ENCODE assay signal across 8 mouse cellular contexts in the genomic region with DNA sequence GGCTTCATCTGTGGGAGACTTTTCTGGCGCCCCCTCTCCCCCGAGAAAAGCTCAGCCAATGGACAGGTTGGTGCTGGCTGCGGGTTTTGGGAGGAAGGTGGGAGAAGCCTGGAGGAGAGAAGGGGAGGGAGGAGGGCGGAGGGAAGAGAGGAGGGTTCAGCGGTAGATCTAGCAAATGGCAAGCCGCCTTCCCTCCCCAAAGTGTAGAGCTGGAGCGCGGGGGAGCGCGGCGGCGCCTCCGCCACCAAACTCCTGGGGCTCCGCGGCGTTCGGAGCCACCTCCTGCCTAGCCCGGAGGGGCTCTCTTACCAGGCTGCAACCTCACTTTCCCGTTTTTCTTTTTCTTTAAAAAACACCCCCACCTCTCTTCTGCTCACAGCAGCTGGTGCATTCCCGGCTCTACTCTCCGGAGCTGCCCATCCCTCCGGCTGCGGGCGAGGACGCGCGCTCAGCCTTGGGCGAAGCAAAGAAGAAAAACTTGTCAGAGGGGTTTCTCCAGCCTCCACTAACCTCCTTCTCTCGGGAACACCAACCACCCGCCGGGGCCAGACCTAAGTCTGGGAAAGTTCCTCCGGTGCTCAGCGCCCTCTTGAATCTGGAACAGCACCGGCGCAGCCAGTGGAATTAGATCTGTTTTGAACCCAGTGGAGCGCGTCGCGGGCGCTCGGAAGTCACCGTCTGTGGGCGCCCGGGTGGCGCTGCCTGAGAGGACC. TPM values are rescaled to one million over a fixed set of nuclear protein-coding genes. Genes with fewer than 3 reads are reported as not detected.
A peak's percentile ranks its signal among the peaks of the same experiment; 100 is the strongest.
DNase-seq lines count a peak whose midpoint lies in the region; ATAC-seq and TF ChIP-seq lines count a peak whose summit lies in the region.

A gene (plus strand): TSS at position 199 of the 713 bp plus-strand sequence.

- DNase-seq in 3134 (ENCODE audit: extremely low read depth, insufficient read length, low spot score), result peak; percentile 2
- peak; percentile 77 for DNase-seq in brain, embryonic 18.5 days (ENCODE audit: low read depth, low spot score)
- peak; percentile 51 for DNase-seq in heart, postnatal 0 days (ENCODE audit: low spot score)
- DNase-seq in kidney, postnatal 25 days, result peak; percentile 81 to 88
- DNase-seq in naive thymus-derived CD4-positive, alpha-beta T cell, adult 2 months (ENCODE audit: low read depth), result peak; percentile 35

- no peaks in the 10 kb centered on the region; the same call in 1 of the 2 replicates for H3K27me3 ChIP-seq in forebrain, embryonic 15.5 days
- no peaks in the 10 kb centered on the region for H3K27me3 ChIP-seq in heart, postnatal 0 days (ENCODE audit: control insufficient read depth, insufficient read depth, low read length)
- peaks cover 33% of the 10 kb centered on the region for H3K27me3 ChIP-seq in liver, embryonic 12.5 days (replicated peaks)
- H3K27me3 ChIP-seq in testis, adult 2 months (ENCODE audit: control insufficient read depth, insufficient read depth, low read length), result no peaks in the 10 kb centered on the region

- peak within 1 kb of the TSS; percentile 82 for H3K27ac ChIP-seq in forebrain, embryonic 15.5 days (replicated peaks)
- no peak within 1 kb of the TSS for H3K27ac ChIP-seq in heart, postnatal 0 days (ENCODE audit: low read depth)
- H3K27ac ChIP-seq in liver, embryonic 12.5 days, result no peak within 1 kb of the TSS
- H3K27ac ChIP-seq in testis, adult 2 months (ENCODE audit: control insufficient read depth, insufficient read depth, low read depth, low read length), result no peak within 1 kb of the TSS

- ATAC-seq in forebrain, embryonic 15.5 days (replicated peaks), result peak; percentile 95
- peak; percentile 72 for ATAC-seq in heart, postnatal 0 days (ENCODE audit: insufficient read depth, low read depth)
- ATAC-seq in liver, embryonic 12.5 days, result peak; percentile 58

- TF ChIP-seq CTCF in heart, postnatal 0 days (IDR thresholded peaks at IDR 0.05; ENCODE audit: low read depth), result no peak
- no peak for TF ChIP-seq CTCF in testis, adult 2 months (IDR thresholded peaks at IDR 0.05; ENCODE audit: control insufficient read depth, insufficient read depth, insufficient replicate concordance, low read depth, low read length)

- H3K9ac ChIP-seq in forebrain, embryonic 15.5 days (replicated peaks), result peak within 1 kb of the TSS; percentile 74
- H3K9ac ChIP-seq in heart, postnatal 0 days (replicated peaks; ENCODE audit: low read depth, low read length), result peak within 1 kb of the TSS; percentile 47
- peak within 1 kb of the TSS; percentile 14; the same call in 1 of the 2 replicates for H3K9ac ChIP-seq in liver, embryonic 12.5 days

- H3K4me3 ChIP-seq in forebrain, embryonic 15.5 days, result peak within 1 kb of the TSS; percentile 76
- peak within 1 kb of the TSS; percentile 62 for H3K4me3 ChIP-seq in heart, postnatal 0 days (ENCODE audit: low read depth, low read length)
- H3K4me3 ChIP-seq in liver, embryonic 12.5 days, result peak within 1 kb of the TSS; percentile 53
- peak within 1 kb of the TSS; percentile 24 for H3K4me3 ChIP-seq in testis, adult 2 months (ENCODE audit: control insufficient read depth, low read depth, low read length)

- peaks cover 20% of the 10 kb centered on the region for H3K4me1 ChIP-seq in forebrain, embryonic 15.5 days
- no peaks in the 10 kb centered on the region for H3K4me1 ChIP-seq in heart, postnatal 0 days (ENCODE audit: control insufficient read depth, insufficient read depth)
- no peaks in the 10 kb centered on the region for H3K4me1 ChIP-seq in liver, embryonic 12.5 days
- H3K4me1 ChIP-seq in testis, adult 2 months (ENCODE audit: control insufficient read depth, insufficient read depth, low read length), result peaks cover 6% of the 10 kb centered on the region

- no peak for TF ChIP-seq EP300 in heart, postnatal 0 days (IDR thresholded peaks at IDR 0.05; ENCODE audit: low read depth)

- H3K4me2 ChIP-seq in forebrain, embryonic 15.5 days (replicated peaks), result peak within 1 kb of the TSS; percentile 91
- peak within 1 kb of the TSS; percentile 71 for H3K4me2 ChIP-seq in heart, postnatal 0 days (ENCODE audit: low read depth, low read length)
- peak within 1 kb of the TSS; percentile 69 for H3K4me2 ChIP-seq in liver, embryonic 12.5 days

- no peak for TF ChIP-seq POLR2A in testis, adult 2 months (IDR thresholded peaks at IDR 0.05; ENCODE audit: control insufficient read depth, low read depth, low read length)

- WGBS in forebrain, embryonic 15.5 days, result under 1% methylated on average over 40 of the region's 45 CpGs
- under 1% methylated on average over 39 of the region's 45 CpGs for WGBS in heart, postnatal 0 days
- under 1% methylated on average over 41 of the region's 45 CpGs for WGBS in liver, embryonic 12.5 days (ENCODE audit: insufficient replicate concordance)

- H3K9me3 ChIP-seq in forebrain, embryonic 15.5 days, result no peaks in the 10 kb centered on the region
- H3K9me3 ChIP-seq in heart, postnatal 0 days (replicated peaks; ENCODE audit: control insufficient read depth, low read length), result no peaks in the 10 kb centered on the region
- no peaks in the 10 kb centered on the region for H3K9me3 ChIP-seq in liver, embryonic 12.5 days (replicated peaks)

- H3K36me3 ChIP-seq in forebrain, embryonic 15.5 days, result no peaks in the 10 kb centered on the region
- no peaks in the 10 kb centered on the region for H3K36me3 ChIP-seq in heart, postnatal 0 days (replicated peaks; ENCODE audit: control insufficient read depth, insufficient read depth, low read length)
- H3K36me3 ChIP-seq in liver, embryonic 12.5 days, result no peaks in the 10 kb centered on the region
- no peaks in the 10 kb centered on the region for H3K36me3 ChIP-seq in testis, adult 2 months (ENCODE audit: control insufficient read depth, insufficient read depth, low read length)

RNA-seq across cellular contexts. Expression of the gene that starts here (rescaled TPM):
- 10.5 and 12.8 TPM in 2 replicates for polyA plus RNA-seq in forebrain, embryonic 15.5 days (2015; fragmentation: Nextera tagmentation; extraction: Ambion mirVana)
- 4.2 and 5.6 TPM in 2 replicates for total RNA-seq in heart, postnatal 0 days (2014; rRNA removed; ENCODE audit: low replicate concordance)
- 6.1 and 7.4 TPM in 2 replicates for polyA plus RNA-seq in heart, postnatal 0 days (2015; fragmentation: Nextera tagmentation; extraction: Ambion mirVana)
- polyA plus RNA-seq in liver, embryonic 12.5 days (2016; fragmentation: Nextera tagmentation; extraction: Ambion mirVana), result 3.1 and 3.9 TPM in 2 replicates
- polyA plus RNA-seq in testis, adult 2 months (2012; rRNA removed), result 1.2 TPM in 2 replicates

Comparison
In these comparisons a context has a peak if more than half of its experiments do, and no peak if none do; other contexts are left out.
1. DNase-seq: peak in every context shown above with its lines; median percentile 84 in kidney, postnatal 25 days; 77 in brain, embryonic 18.5 days; 51 in heart, postnatal 0 days; 35 in naive thymus-derived CD4-positive, alpha-beta T cell, adult 2 months; 2 in 3134.
2. H3K4me3 ChIP-seq: peak in every context shown above with its lines; median percentile 76 in forebrain, embryonic 15.5 days; 62 in heart, postnatal 0 days; 53 in liver, embryonic 12.5 days; 24 in testis, adult 2 months.
3. H3K9ac ChIP-seq: peak in every context shown above with its lines; median percentile 74 in forebrain, embryonic 15.5 days; 47 in heart, postnatal 0 days; 14 in liver, embryonic 12.5 days.